Mouse (Mus musculus) layer of hippocampus, adult 9-10 months (tissue): ENCODE results near the gene Kbtbd2.
A peak's percentile ranks its signal among the peaks of the same experiment; 100 is the strongest.

Source experiments
- DNase-seq: peaks from one replicate; pipeline ENCODE4 v3.0.0; 2022; ENCODE audit warnings: low spot score

Kbtbd2 gene

GRCm38 (mm10) chr6:56797311-56798151 is at the start of gene Kbtbd2:
Gene Kbtbd2 (minus strand): TSS chr6:56797813.
- peak; percentile 86 for DNase-seq

DNA sequence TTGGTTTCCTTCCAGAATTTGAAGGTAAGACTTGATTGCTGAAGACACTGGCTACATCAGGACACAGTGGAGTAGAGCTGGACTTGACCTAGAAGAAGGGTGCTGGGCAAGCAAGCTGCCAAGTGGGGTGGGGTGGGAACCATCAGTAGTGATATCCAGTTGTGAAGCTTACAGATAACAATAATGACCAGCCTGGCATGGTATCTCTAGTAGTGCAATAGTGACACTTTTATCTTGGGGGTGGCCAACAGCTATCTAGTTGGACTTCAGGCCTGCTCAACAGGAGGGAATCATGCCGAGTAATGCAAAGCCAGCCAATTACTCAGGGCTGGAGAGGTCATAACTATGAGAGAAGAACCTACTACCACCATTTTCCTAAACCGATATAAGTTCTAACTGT is 46.8 kb upstream of the Kbtbd2 start:
- DNase-seq = no peak

DNA sequence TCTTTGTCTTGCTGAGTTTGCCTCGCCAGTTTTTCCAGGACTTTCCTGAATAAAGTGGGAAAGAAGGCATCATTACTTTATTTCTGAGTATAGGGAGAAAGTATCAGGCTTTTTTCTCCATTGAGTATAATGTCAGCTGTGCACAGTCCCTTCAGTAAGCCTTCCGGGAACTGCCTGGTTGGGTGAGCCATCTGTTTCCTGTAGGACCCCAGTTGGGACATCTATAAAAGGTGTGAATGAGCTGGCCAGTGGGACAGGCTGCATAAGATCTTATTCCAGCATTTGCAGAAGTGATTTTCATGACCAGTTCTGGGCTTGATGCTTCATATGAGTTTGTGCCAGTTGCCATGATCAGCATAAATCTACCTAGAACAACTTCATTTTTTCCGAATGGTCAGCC is 45.6 kb upstream of the Kbtbd2 start:
- no peak for DNase-seq

DNA sequence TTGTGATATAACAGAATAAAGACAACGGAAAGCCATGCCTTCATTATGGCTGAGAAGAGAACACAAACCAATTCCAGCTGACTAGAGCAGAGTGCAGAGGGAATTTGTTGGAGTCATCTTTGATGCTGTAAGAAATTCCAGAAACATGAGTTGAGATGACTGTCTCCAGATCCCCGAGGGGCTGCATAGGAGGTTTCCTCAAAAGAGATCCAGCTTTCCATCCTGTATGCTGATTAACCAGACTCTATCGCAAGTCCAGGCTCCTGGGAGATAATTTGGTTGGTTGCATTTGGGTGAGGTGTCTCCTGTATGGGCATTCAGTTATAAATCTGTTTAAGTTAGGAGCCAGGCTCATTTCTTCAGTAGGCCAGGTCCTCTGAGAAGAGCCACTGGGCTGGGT is 40.0 kb upstream of the Kbtbd2 start:
- no peak for DNase-seq

GRCm38 (mm10) chr6:56837166-56837565 is 39.6 kb upstream of the Kbtbd2 start:
- DNase-seq = no peak

- no peak for DNase-seq
These were observed 37.9 kb upstream of the Kbtbd2 start for GRCm38 (mm10) chr6:56835532-56835931.

DNA sequence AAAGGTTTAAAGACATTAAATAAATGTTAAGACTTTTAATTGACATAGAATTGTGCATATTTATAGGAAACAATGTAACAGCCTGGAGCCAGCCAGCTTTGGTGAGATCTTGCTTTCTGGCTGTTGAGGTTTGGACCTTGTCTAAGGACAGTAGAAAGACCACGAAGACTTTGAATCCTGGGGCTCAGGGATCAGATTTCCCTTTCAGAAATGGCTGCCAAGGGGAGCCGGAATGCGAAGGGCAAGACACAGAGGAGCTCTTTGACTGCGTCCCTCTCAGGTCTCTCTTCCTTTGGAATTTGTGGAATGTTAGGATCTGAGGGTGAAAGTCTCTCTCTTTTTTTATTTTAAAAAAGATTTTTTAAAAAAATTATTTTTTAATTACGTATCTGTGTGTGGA is 37.2 kb upstream of the Kbtbd2 start:
- no peak for DNase-seq

- DNase-seq = no peak
These were observed 35.2 kb upstream of the Kbtbd2 start for GRCm38 (mm10) chr6:56832830-56833229.

- DNase-seq = no peak
These were observed 34.8 kb upstream of the Kbtbd2 start for GRCm38 (mm10) chr6:56832407-56832796.

- DNase-seq = no peak
These were observed 34.2 kb upstream of the Kbtbd2 start, which contains the start of gene Fkbp9 for GRCm38 (mm10) chr6:56831697-56832406. Gene Fkbp9 (plus strand): TSS chr6:56832059.

GRCm38 (mm10) chr6:56825657-56826056 is 28.0 kb upstream of the Kbtbd2 start:
- DNase-seq = no peak

- DNase-seq = no peak
These were observed 21.5 kb upstream of the Kbtbd2 start for GRCm38 (mm10) chr6:56819124-56819487.

- no peak for DNase-seq
These were observed 21.0 kb upstream of the Kbtbd2 start for GRCm38 (mm10) chr6:56818436-56819123.

GRCm38 (mm10) chr6:56813332-56813731 is 15.7 kb upstream of the Kbtbd2 start:
- DNase-seq = no peak

DNA sequence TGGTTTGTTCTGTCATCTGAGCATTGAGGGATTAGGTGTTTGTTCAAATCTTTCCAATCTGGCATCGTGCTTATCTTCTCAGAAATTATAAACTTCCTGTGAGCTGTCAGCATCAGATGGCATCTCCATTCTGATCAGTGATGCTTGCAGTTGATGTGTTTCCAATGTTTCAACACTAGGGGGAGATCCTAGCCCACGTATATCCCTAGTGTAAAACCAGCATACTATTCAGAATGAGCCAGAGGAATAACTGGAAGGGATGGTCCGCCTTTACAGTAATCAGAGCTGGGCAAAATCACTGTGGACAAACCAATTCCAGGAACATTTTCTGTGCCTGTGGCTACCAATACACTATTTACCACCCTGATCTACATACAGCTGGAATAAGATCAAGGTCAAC is 11.0 kb upstream of the Kbtbd2 start:
- no peak for DNase-seq

GRCm38 (mm10) chr6:56806195-56806594 is 8.6 kb upstream of the Kbtbd2 start:
- no peak for DNase-seq

DNA sequence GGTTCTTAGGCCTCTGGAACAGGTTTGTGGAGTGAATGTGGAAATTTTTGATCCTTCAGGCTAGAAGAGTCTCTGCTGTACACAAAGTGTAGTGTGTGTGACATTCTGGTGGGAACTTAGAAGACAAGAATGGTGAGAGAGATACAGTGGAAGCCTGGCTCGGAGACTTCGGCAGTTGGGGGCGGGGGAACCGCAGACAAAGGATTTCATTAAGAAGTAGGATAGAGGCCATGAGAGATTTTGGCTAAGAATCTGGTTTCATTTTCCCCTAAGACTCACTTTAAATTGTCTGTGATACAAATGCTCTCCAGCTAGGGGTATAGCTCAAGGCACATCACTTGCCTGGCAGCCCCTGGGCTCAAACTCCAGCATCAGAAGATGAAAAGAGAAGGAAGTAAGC is 7.4 kb upstream of the Kbtbd2 start:
- no peak for DNase-seq

DNA sequence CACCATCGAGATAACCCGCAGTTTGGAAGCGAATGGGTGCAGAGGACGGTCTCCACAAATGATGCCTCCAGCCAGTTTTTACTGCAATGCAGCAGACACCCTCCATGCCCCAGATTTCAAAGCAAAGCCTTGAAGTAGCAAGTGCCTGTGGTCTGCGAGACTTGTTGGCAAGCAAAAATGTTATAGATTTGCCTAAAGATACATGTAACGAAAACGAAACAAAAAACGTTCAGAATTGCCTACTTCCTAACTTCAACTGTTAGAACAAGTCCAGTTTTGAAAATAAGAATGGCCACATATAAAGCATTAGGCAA is 496 bp upstream of the Kbtbd2 start:
- no peak for DNase-seq

GRCm38 (mm10) chr6:56796668-56797141 is 908 bp downstream of the Kbtbd2 start:
- DNase-seq = no peak

GRCm38 (mm10) chr6:56796232-56796631 is 1.4 kb downstream of the Kbtbd2 start:
- DNase-seq = no peak

GRCm38 (mm10) chr6:56794834-56795233 is 2.8 kb downstream of the Kbtbd2 start:
- no peak for DNase-seq

GRCm38 (mm10) chr6:56789336-56789735 is 8.3 kb downstream of the Kbtbd2 start:
- no peak for DNase-seq

DNA sequence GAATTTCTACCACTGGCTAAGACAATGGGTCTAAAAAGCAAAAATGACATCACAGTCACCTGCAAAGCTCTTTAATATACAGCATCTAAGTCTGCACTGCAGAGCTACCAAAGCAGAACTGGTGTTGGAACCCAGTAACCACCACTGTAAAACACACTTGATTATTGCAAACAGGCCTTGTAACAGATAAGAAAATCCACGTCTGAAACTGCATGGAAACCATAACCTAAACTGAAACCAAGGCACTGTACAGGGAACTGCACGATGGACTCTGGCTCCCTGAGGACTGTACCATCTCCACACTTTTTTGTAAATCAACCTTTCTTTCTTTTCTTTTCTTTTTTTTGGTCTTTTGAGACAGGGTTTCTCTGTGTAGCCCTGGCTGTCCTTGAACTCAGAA is 9.9 kb downstream of the Kbtbd2 start:
- DNase-seq = no peak
